Mouse (Mus musculus): ENCODE measurements at regions not wholly inside any gene's neighbourhood (a gene's known extent, or its start where the extent isn't known, plus 50 kb on each side); places are given as distances from the start of the nearest gene placed in this dataset.

DNA sequence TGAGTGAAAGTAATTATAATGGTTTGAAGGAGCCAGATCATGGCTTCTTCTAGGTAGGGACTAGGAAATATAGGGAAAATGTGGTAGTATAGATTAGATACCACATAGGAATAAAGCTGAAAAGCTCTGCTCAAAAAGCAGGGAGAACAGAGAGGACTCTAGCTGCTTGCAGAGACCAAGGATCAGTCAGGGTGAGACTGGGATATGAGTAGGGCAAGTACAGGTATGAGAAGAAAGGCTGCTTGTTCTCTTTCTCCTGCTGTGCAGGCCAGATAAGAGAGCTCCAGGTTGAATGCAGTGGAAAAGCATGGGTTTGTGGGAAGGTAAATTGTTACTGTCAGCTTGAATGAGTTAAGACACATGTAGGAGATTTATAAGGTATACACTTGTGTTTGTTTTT lies 797.4 kb upstream of the Gm5150 start:
- H3K9ac ChIP-seq, result no peak overlapping the region
- H3K4me1 ChIP-seq, result no peaks in the 10 kb centered on the region
- H3K27me3 ChIP-seq (replicated peaks), result no peaks in the 10 kb centered on the region
- no peak for ATAC-seq (ENCODE audit: insufficient read depth, low FRiP score, low read depth)
- no peak overlapping the region for H3K27ac ChIP-seq
- no peak overlapping the region for H3K4me2 ChIP-seq
- H3K9me3 ChIP-seq, result no peaks in the 10 kb centered on the region
- H3K4me3 ChIP-seq (replicated peaks), result no peak overlapping the region
- no peaks in the 10 kb centered on the region for H3K36me3 ChIP-seq
